Mouse (Mus musculus) stomach, embryonic 14.5 days (tissue): ENCODE results near the gene Cdca3. TPM values are rescaled to one million over a fixed set of nuclear protein-coding genes. Genes with fewer than 3 reads are reported as not detected.

Source experiments
- ATAC-seq: fragments of 200-750 bp; cut with Nextera tagmentation; 2 replicates; pipeline ENCODE4 v1.8.0; 2017; ENCODE audit warnings: low read depth, moderate TSS enrichment; ENCODE audit not compliant: insufficient number of reproducible peaks, insufficient read depth, low FRiP score
- H3K27ac ChIP-seq: fragments of 300-500 bp; sonication (generic); 2 replicates; pipeline ENCODE4 v1.5.1; 2014; ENCODE audit warnings: mild to moderate bottlenecking, low read length, moderate library complexity, mixed read lengths
- H3K27me3 ChIP-seq: fragments of 300-500 bp; sonication (generic); 2 replicates; pipeline ENCODE4 v1.6.1; 2014; ENCODE audit warnings: low read length, control low read depth, mixed read lengths; ENCODE audit not compliant: control insufficient read depth, insufficient read depth
- H3K36me3 ChIP-seq: fragments of 300-500 bp; sonication (generic); 2 replicates; pipeline ENCODE4 v1.6.1; 2014; ENCODE audit warnings: mild to moderate bottlenecking, control low read depth, low read length, moderate library complexity, mixed read lengths; ENCODE audit not compliant: control insufficient read depth, insufficient read depth
- H3K4me1 ChIP-seq: fragments of 300-500 bp; sonication (generic); 2 replicates; pipeline ENCODE4 v1.6.1; 2014; ENCODE audit warnings: low read length, control low read depth, mixed read lengths; ENCODE audit not compliant: control insufficient read depth, insufficient read depth
- H3K4me2 ChIP-seq: fragments of 300-500 bp; sonication (generic); replicated peaks from 2 replicates; pipeline ENCODE4 v1.6.1; 2014; ENCODE audit warnings: low read depth, low read length, control low read depth
- H3K4me3 ChIP-seq: fragments of 300-500 bp; sonication (generic); 2 replicates; pipeline ENCODE4 v1.5.1; 2014; ENCODE audit warnings: low read depth, low read length, control low read depth
- H3K9ac ChIP-seq: fragments of 300-500 bp; sonication (generic); replicated peaks from 2 replicates; pipeline ENCODE4 v1.6.1; 2014; ENCODE audit warnings: low read depth, mild to moderate bottlenecking, control low read depth, low read length, moderate library complexity, mixed read lengths
- H3K9me3 ChIP-seq: fragments of 300-500 bp; sonication (generic); 2 replicates; pipeline ENCODE4 v1.6.1; 2016; ENCODE audit warnings: low read depth, low read length, control low read depth; ENCODE audit not compliant: control insufficient read depth
- WGBS: fragments of 180-500 bp; shearing (Covaris S2); extraction: QIAGEN DNeasy Blood & Tissue Kit; methylation state at CpG from one replicate; pipeline ENCODE4 v1.1.7; 2014; 5-methylcytosine and 5-hydroxymethylcytosine counted together
- polyA plus RNA-seq: library from polyadenylated mRNA; unstranded; fragments of >200 nt; fragmentation: Nextera tagmentation; extraction: Ambion mirVana; gene quantifications from 2 replicates; pipeline ENCODE4 v1.2.1, GENCODE M21; 2014

The Cdca3 gene
- polyA plus RNA-seq, 1 experiment from 2014 or later = 163 TPM

DNA sequence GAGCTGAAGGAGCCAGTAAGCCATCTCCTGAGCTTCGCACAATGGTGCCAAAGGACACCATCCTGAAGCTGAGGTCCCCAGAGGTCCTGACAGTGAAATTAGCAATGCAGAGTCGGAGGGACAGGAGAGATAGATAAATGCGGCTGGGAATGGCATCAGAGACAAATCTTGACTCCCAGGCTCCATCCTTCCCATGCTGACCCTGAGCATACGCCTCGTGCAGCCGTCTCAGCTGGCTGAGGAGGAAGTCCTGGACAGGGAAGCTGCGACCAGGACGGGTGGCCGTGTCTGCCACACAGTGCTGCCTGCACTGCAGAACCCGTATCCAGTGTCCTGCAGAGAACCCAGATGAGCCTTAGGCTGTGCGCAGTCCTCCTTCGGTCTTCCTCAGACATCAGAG, 25.3 kb downstream of the Cdca3 start:
- Histone ChIP-seq H3K9me3 (no peaks in the 10 kb centered on the region), H3K4me3 (no peak overlapping the region), H3K4me2 (no peak overlapping the region), H3K27me3 (no peaks in the 10 kb centered on the region), H3K9ac (no peak overlapping the region), H3K4me1 (peaks cover 4% of the 10 kb centered on the region; the same call in 1 of the 2 replicates), H3K27ac (no peak overlapping the region), H3K36me3 (no peaks in the 10 kb centered on the region; the same call in none of the 2 replicates)
- WGBS = 62% methylated on average over 12 of the region's 12 CpGs
- no peak for ATAC-seq

DNA sequence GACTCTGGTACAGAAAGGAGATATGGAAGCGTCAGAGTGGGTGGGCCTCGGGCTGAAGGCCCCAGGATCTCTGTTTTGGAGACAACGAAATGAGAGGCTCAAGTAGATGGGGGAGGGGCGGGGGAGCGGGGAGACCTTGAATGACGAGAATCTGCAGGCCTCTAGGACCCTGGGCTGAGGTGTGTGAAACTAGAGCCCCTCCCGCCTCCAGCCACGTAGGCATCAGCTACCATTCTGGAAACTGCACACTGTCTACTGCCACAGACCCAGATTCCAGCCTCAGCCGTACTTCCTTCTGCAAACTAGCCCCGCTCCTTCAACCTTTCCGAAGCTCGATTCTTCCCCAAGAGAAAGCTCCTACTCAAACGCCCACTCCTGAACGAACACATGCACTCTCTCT, 27.0 kb downstream of the Cdca3 start:
- peak overlapping the region; percentile 96 for H3K27ac ChIP-seq
- no peaks in the 10 kb centered on the region for H3K27me3 ChIP-seq
- H3K4me2 ChIP-seq = peak overlapping the region; percentile 73
- no peak for ATAC-seq
- peaks cover 8% of the 10 kb centered on the region; the same call in 1 of the 2 replicates for H3K4me1 ChIP-seq
- no peaks in the 10 kb centered on the region; the same call in none of the 2 replicates for H3K36me3 ChIP-seq
- peak overlapping the region; percentile 93; the same call in 1 of the 2 replicates for H3K9ac ChIP-seq
- H3K4me3 ChIP-seq = peak overlapping the region; percentile 66
- WGBS = 4% methylated on average over 14 of the region's 14 CpGs
- H3K9me3 ChIP-seq = no peaks in the 10 kb centered on the region

DNA sequence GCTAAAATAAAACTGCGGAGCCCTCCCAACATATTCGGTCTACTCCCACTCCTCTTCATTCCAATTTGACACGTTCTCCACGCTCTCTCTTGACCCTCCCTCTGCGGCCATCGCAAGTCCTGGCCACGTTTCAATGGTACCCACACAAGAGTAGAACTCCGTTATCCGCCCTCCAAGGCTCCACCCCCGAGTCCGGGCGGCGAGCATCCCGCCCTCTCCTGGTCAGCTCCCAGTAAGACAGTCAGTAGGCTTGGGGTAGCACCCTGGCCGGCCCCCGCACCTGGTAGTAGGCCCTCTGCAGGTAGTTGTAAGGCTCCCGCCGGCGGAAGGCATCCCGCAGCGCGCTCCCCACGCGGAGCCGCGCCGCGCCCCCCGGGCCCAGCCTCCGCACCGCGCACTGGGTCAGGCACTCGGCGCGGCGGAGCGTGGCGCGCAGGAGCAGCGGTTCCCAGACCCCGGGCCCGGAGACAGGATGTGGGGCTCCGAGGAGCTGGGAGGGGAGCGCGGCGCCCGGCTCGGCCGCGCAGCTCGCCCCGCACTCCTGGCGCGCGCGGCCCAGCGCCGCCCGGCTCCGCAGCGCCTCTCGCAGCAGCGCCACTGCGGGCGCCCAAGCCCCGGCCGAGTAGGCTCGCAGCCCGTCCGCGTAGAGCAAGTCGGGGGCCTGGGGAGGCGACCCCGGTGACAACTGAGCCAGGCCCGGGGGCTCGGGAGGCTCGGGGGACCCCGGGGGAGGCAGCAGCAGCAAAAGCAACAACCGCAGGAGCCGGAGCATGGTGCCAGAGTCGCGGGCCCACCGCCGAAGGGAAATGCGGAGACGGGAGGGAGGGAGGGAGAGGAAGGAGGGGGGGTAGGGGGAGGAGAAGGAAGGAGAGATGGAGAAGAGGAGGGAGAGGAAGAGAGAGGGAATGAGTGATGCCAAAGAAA, 27.8 kb downstream of the Cdca3 start, which contains the start of gene P3h3:
P3h3 (minus strand) TSS at position 837 of the 924 bp plus-strand sequence.
- Histone ChIP-seq H3K9me3 (no peaks in the 10 kb centered on the region), H3K4me3 (peak within 1 kb of the TSS; percentile 66), H3K4me1 (peaks cover 8% of the 10 kb centered on the region; the same call in 1 of the 2 replicates), H3K36me3 (no peaks in the 10 kb centered on the region; the same call in none of the 2 replicates), H3K9ac (peak within 1 kb of the TSS; percentile 93), H3K27ac (peak within 1 kb of the TSS; percentile 96), H3K4me2 (peak within 1 kb of the TSS; percentile 73), H3K27me3 (no peaks in the 10 kb centered on the region)
- WGBS = under 1% methylated on average over 86 of the region's 86 CpGs
- peak; percentile 83 for ATAC-seq

DNA sequence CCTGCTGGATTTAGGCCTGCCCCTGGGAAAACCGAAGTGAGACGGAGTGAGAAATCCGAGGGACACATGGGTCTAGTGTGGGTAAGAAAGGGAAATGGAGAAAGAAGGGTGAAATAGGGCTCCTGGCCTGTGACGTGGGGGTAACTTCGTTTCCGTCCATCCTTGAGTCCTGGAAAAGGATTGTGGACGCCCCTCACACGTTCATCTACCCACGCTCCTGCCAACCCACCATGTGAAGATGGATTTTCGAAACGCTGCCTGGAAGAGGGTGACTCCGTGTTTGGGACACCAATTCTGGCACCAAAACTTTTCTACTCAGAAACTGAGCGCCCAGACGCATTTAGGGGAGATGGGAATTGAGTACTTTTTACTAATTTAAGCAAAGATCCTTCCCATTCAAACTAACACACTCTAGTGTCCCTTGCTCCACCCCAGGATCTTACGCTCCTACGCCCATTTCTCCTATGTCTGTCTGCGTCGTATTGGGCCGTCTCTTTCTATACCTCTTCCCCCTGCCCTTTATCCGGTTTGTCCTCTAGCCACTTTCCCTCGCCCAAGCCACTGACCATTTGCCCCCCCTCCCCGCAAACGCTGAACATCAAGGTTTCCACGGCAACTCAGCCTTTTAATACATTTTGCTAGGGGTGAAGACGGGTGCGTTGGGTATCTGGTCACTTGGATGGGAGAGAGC, 28.6 kb downstream of the Cdca3 start:
- H3K4me2 ChIP-seq = peak overlapping the region; percentile 73
- peak overlapping the region; percentile 66 for H3K4me3 ChIP-seq
- H3K27ac ChIP-seq = peak overlapping the region; percentile 96; the same call in 1 of the 2 replicates
- H3K27me3 ChIP-seq = no peaks in the 10 kb centered on the region
- WGBS = 23% methylated on average over 26 of the region's 26 CpGs
- no peak for ATAC-seq
- H3K9me3 ChIP-seq = no peaks in the 10 kb centered on the region
- H3K9ac ChIP-seq = peak overlapping the region; percentile 93; the same call in 1 of the 2 replicates
- no peaks in the 10 kb centered on the region; the same call in 1 of the 2 replicates for H3K36me3 ChIP-seq
- H3K4me1 ChIP-seq = peaks cover 11% of the 10 kb centered on the region; the same call in 1 of the 2 replicates

DNA sequence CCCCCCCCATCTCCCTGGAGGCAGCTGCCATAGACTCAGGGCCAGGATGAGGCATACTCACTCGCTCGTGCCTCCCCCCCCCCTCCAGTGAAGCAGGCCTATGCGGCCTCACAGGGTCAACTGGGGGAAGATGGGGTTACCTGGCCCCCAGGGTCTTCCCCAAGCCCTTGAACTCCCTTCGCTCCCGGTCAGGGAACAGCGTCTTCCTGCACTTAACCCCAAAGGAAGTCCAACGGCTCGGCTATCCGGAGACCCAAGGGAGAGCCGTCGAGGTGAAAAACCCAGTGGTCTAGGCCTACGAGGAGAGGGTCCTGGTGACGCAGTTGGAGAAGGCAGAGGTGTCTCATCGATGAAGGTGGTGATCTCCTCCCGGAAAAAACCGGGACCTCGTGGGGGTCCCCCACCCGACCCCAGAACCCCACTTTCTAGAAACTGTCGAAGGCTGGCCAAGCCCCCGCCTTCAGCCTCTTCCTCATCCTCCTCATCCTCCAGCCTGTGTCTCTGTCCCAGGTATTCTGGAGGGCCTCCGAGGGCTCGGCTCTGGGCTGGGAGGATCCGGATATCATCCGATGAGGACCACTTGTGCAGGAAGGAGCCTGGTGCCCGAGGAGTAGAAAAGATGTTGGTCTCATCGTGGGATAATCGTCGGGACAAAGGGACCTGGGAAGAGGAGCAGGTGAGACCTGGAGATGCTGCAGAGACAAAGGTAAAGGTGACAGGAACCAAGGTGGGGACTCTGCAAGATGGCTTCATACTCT, 29.4 kb downstream of the Cdca3 start:
- WGBS = 70% methylated on average over 28 of the region's 28 CpGs
- H3K9ac ChIP-seq = no peak overlapping the region
- H3K9me3 ChIP-seq = no peaks in the 10 kb centered on the region
- ATAC-seq = no peak
- H3K4me1 ChIP-seq = peaks cover 15% of the 10 kb centered on the region; the same call in 1 of the 2 replicates
- no peak overlapping the region for H3K4me3 ChIP-seq
- no peak overlapping the region for H3K27ac ChIP-seq
- 0 out of 2 replicates have a peak overlapping the region, but pooled peaks have one; percentile 73 for H3K4me2 ChIP-seq
- H3K36me3 ChIP-seq = no peaks in the 10 kb centered on the region; the same call in 1 of the 2 replicates
- H3K27me3 ChIP-seq = no peaks in the 10 kb centered on the region

DNA sequence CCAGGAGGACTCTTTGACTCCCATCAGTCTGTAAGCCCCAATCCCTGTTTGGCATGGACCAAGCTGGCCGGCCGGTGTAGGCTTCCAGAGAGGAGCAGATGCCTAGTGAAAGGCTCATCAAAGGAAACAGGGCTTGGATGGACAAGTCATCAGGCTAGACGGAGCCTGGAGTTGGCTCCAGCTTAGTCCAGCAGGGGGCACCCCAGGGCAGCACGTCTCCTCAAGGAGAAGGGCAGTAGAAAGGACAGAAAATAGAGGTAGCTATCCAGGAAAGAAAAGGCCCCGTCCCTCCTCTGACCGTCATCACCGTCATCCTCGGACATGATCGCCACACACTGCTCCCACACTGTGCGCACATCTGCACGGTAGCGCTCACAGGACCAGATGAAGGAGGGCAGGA, 30.4 kb downstream of the Cdca3 start:
- Histone ChIP-seq H3K4me2 (no peak overlapping the region), H3K27me3 (no peaks in the 10 kb centered on the region), H3K9ac (no peak overlapping the region), H3K9me3 (no peaks in the 10 kb centered on the region), H3K4me3 (no peak overlapping the region), H3K36me3 (no peaks in the 10 kb centered on the region), H3K27ac (no peak overlapping the region), H3K4me1 (peaks cover 17% of the 10 kb centered on the region; the same call in 1 of the 2 replicates)
- ATAC-seq = no peak
- WGBS = 9% methylated on average over 12 of the region's 12 CpGs

DNA sequence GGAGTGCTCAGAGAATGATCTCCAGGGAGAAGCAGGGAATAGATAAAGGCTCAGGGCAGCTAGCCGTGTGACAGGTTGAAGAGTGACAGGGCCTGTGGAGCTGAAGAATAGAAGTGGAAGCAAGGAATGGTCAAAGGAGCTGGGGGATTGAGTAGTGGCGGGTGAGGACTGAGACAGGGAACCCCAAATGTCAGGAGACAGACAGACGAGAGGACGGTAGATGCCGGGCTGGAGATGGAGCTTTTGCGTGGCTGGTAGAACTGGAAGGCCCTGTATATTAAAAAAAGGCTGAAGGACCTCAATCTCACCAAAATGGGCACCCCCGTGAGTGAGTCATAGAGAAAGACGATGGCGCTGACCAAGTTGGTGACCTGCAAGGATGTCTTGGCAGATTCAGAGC, 31.2 kb downstream of the Cdca3 start:
- H3K27me3 ChIP-seq = no peaks in the 10 kb centered on the region
- H3K36me3 ChIP-seq = no peaks in the 10 kb centered on the region
- peaks cover 14% of the 10 kb centered on the region; the same call in 1 of the 2 replicates for H3K4me1 ChIP-seq
- no peak overlapping the region for H3K4me3 ChIP-seq
- H3K27ac ChIP-seq = no peak overlapping the region
- no peak overlapping the region for H3K4me2 ChIP-seq
- no peak for ATAC-seq
- no peaks in the 10 kb centered on the region for H3K9me3 ChIP-seq
- 89% methylated on average over 9 of the region's 9 CpGs for WGBS
- no peak overlapping the region for H3K9ac ChIP-seq
